Mouse (Mus musculus): ENCODE results near the gene Amigo3.

- TF ChIP-seq CTCF (IDR thresholded peaks at IDR 0.05; ENCODE audit: extremely low read depth, insufficient read length, insufficient replicate concordance, low read depth, low read length) = no peak
- no peak for TF ChIP-seq POLR2A (IDR thresholded peaks at IDR 0.05; ENCODE audit: low read depth, low read length)
Measured at GRCm38 (mm10) chr9:108063361-108063760, 10.4 kb downstream of the Amigo3 start.

Data from small intestine, adult 2 months (tissue).